Comparison of ENCODE assay signal across 8 mouse cellular contexts in genomic region chr14:31641506-31642155, GRCm38 (mm10). TPM values are rescaled to one million over a fixed set of nuclear protein-coding genes. Genes with fewer than 3 reads are reported as not detected.
DNase-seq lines count a peak whose midpoint lies in the region; ATAC-seq lines count a peak whose summit lies in the region.

No protein-coding gene starts in this region.

- no peaks in the 10 kb centered on the region for H3K9me3 ChIP-seq in megakaryocyte, embryonic 14.5 days
- no peaks in the 10 kb centered on the region for H3K9me3 ChIP-seq in heart, embryonic 16.5 days (replicated peaks; ENCODE audit: control insufficient read depth, low read length)
- no peaks in the 10 kb centered on the region for H3K9me3 ChIP-seq in limb, embryonic 11.5 days (ENCODE audit: control insufficient read depth, low read length)
- H3K9me3 ChIP-seq in stomach, embryonic 16.5 days (replicated peaks; ENCODE audit: control insufficient read depth, low read length) = no peaks in the 10 kb centered on the region

- no peaks in the 10 kb centered on the region for H3K27me3 ChIP-seq in megakaryocyte, embryonic 14.5 days (replicated peaks)
- H3K27me3 ChIP-seq in heart, embryonic 16.5 days (ENCODE audit: control insufficient read depth, insufficient read depth, low read length) = no peaks in the 10 kb centered on the region
- H3K27me3 ChIP-seq in limb, embryonic 11.5 days (ENCODE audit: control insufficient read depth, insufficient read depth, low read length) = no peaks in the 10 kb centered on the region
- no peaks in the 10 kb centered on the region for H3K27me3 ChIP-seq in stomach, embryonic 16.5 days (ENCODE audit: control insufficient read depth, insufficient read depth, low read length)

- peak overlapping the region; percentile 81 for H3K4me2 ChIP-seq in heart, embryonic 16.5 days (ENCODE audit: low read depth, low read length)
- H3K4me2 ChIP-seq in limb, embryonic 11.5 days (ENCODE audit: low read depth, severe bottlenecking) = peak overlapping the region; percentile 60
- H3K4me2 ChIP-seq in stomach, embryonic 16.5 days (ENCODE audit: low read depth, low read length) = peak overlapping the region; percentile 80

- H3K27ac ChIP-seq in heart, embryonic 16.5 days (ENCODE audit: low read length) = peak overlapping the region; percentile 90
- no peak overlapping the region for H3K27ac ChIP-seq in limb, embryonic 11.5 days (replicated peaks; ENCODE audit: low read depth, low read length)
- peak overlapping the region; percentile 95 for H3K27ac ChIP-seq in stomach, embryonic 16.5 days (ENCODE audit: low read length)

- H3K9ac ChIP-seq in heart, embryonic 16.5 days (ENCODE audit: low read length) = peak overlapping the region; percentile 83
- H3K9ac ChIP-seq in limb, embryonic 11.5 days (ENCODE audit: low read length) = peak overlapping the region; percentile 60
- H3K9ac ChIP-seq in stomach, embryonic 16.5 days (ENCODE audit: low read length) = peak overlapping the region; percentile 82

- 54% methylated on average over 9 of the region's 9 CpGs for WGBS in heart, embryonic 16.5 days
- 72% methylated on average over 9 of the region's 9 CpGs for WGBS in limb, embryonic 11.5 days
- 61% methylated on average over 9 of the region's 9 CpGs for WGBS in stomach, embryonic 16.5 days

- peaks cover 33% of the 10 kb centered on the region for H3K36me3 ChIP-seq in megakaryocyte, embryonic 14.5 days (replicated peaks; ENCODE audit: low read length)
- H3K36me3 ChIP-seq in heart, embryonic 16.5 days (ENCODE audit: control insufficient read depth, insufficient read depth) = no peaks in the 10 kb centered on the region
- H3K36me3 ChIP-seq in limb, embryonic 11.5 days (ENCODE audit: control insufficient read depth, insufficient read depth, low read length) = no peaks in the 10 kb centered on the region
- H3K36me3 ChIP-seq in stomach, embryonic 16.5 days (ENCODE audit: control insufficient read depth, insufficient read depth, low read length) = no peaks in the 10 kb centered on the region

- H3K4me3 ChIP-seq in megakaryocyte, embryonic 14.5 days (replicated peaks) = peak overlapping the region; percentile 98
- H3K4me3 ChIP-seq in heart, embryonic 16.5 days (ENCODE audit: low read length) = peak overlapping the region; percentile 90
- H3K4me3 ChIP-seq in limb, embryonic 11.5 days (ENCODE audit: low read depth, low read length) = peak overlapping the region; percentile 45
- H3K4me3 ChIP-seq in stomach, embryonic 16.5 days (replicated peaks; ENCODE audit: low read length) = peak overlapping the region; percentile 80

- H3K4me1 ChIP-seq in megakaryocyte, embryonic 14.5 days = peaks cover 46% of the 10 kb centered on the region
- H3K4me1 ChIP-seq in heart, embryonic 16.5 days (ENCODE audit: control insufficient read depth, insufficient read depth, low read length) = peaks cover 9% of the 10 kb centered on the region
- H3K4me1 ChIP-seq in limb, embryonic 11.5 days (ENCODE audit: control insufficient read depth, insufficient read depth, low read length) = no peaks in the 10 kb centered on the region
- H3K4me1 ChIP-seq in stomach, embryonic 16.5 days (ENCODE audit: control insufficient read depth, insufficient read depth, low read length) = peaks cover 6% of the 10 kb centered on the region

- DNase-seq in limb, embryonic 11.5 days (ENCODE audit: low spot score) = peak; percentile 20
- no peak for DNase-seq in gastrocnemius, postnatal 25 days
- DNase-seq in adrenal gland, postnatal 25 days = no peak
- no peak for DNase-seq in embryo, embryonic 9.5 days (ENCODE audit: extremely low spot score)

- no peak for ATAC-seq in megakaryocyte, adult 5-6 weeks (ENCODE audit: poor library complexity, severe bottlenecking)
- ATAC-seq in heart, embryonic 16.5 days (replicated peaks; ENCODE audit: extremely low read depth, insufficient read depth, low FRiP score) = no peak
- ATAC-seq in limb, embryonic 11.5 days (ENCODE audit: insufficient number of reproducible peaks, low FRiP score, low TSS enrichment, low read depth) = no peak
- no peak for ATAC-seq in stomach, embryonic 16.5 days (ENCODE audit: insufficient read depth, low FRiP score)

RNA-seq across cellular contexts. Expression of gene Hacl1, which starts 0.5 kb away (rescaled TPM):
- 2.9 TPM in 1 of 2 replicates, not detected in the other for polyA plus RNA-seq in megakaryocyte, embryonic 14.5 days (2012; ENCODE audit: insufficient read depth, low replicate concordance)
- 8.0 and 12.2 TPM in 2 replicates for total RNA-seq in megakaryocyte, adult 5-6 weeks (2015)
- 14.6 and 18.1 TPM in 2 replicates for total RNA-seq in megakaryocyte, adult 5-6 weeks (2017)
- polyA plus RNA-seq in heart, embryonic 16.5 days (2015; fragmentation: Nextera tagmentation; extraction: Ambion mirVana) = 9.8 and 14.3 TPM in 2 replicates
- 6.5 and 10.9 TPM in 2 replicates for polyA plus RNA-seq in limb, embryonic 11.5 days (2014; fragmentation: Nextera tagmentation; extraction: Ambion mirVana)
- polyA plus RNA-seq in stomach, embryonic 16.5 days (2015; fragmentation: Nextera tagmentation; extraction: Ambion mirVana) = 12.5 and 13.1 TPM in 2 replicates
- total RNA-seq in gastrocnemius, postnatal 25 days (2021) = 1 to 10 TPM; 3.7 to 7.8 TPM
- total RNA-seq in adrenal gland, postnatal 25 days (2021) = 53.2 and 69.0 TPM in 2 replicates

RNA-seq across cellular contexts. Expression of gene Btd, which starts 0.8 kb away (rescaled TPM):
- polyA plus RNA-seq in megakaryocyte, embryonic 14.5 days (2012; ENCODE audit: insufficient read depth, low replicate concordance) = 2.2 and 10.5 TPM in 2 replicates
- total RNA-seq in megakaryocyte, adult 5-6 weeks (2015) = 14.8 and 17.0 TPM in 2 replicates
- total RNA-seq in megakaryocyte, adult 5-6 weeks (2017) = 11.3 and 18.5 TPM in 2 replicates
- 23.4 and 24.2 TPM in 2 replicates for polyA plus RNA-seq in heart, embryonic 16.5 days (2015; fragmentation: Nextera tagmentation; extraction: Ambion mirVana)
- 18.1 and 18.9 TPM in 2 replicates for polyA plus RNA-seq in limb, embryonic 11.5 days (2014; fragmentation: Nextera tagmentation; extraction: Ambion mirVana)
- polyA plus RNA-seq in stomach, embryonic 16.5 days (2015; fragmentation: Nextera tagmentation; extraction: Ambion mirVana) = 29.0 and 31.8 TPM in 2 replicates
- total RNA-seq in gastrocnemius, postnatal 25 days (2021) = 1 to 10 TPM; 4.1 to 6.2 TPM
- total RNA-seq in adrenal gland, postnatal 25 days (2021) = 65.9 and 70.8 TPM in 2 replicates

RNA-seq across cellular contexts. Expression of gene Gm49387, which starts 1.0 kb away (rescaled TPM):
- not detected in 2 replicates for polyA plus RNA-seq in megakaryocyte, embryonic 14.5 days (2012; ENCODE audit: insufficient read depth, low replicate concordance)
- total RNA-seq in megakaryocyte, adult 5-6 weeks (2015) = not detected in 2 replicates
- total RNA-seq in megakaryocyte, adult 5-6 weeks (2017) = not detected in 2 replicates
- 0.87 and 4.3 TPM in 2 replicates for polyA plus RNA-seq in heart, embryonic 16.5 days (2015; fragmentation: Nextera tagmentation; extraction: Ambion mirVana)
- 1.0 and 1.6 TPM in 2 replicates for polyA plus RNA-seq in limb, embryonic 11.5 days (2014; fragmentation: Nextera tagmentation; extraction: Ambion mirVana)
- polyA plus RNA-seq in stomach, embryonic 16.5 days (2015; fragmentation: Nextera tagmentation; extraction: Ambion mirVana) = 0.77 and 1.5 TPM in 2 replicates
- total RNA-seq in gastrocnemius, postnatal 25 days (2021) = 1 to 10 TPM in 1 of 2 experiments, under 1 TPM in 1; 0.79 to 1.3 TPM
- total RNA-seq in adrenal gland, postnatal 25 days (2021) = 0.62 and 1.2 TPM in 2 replicates

RNA-seq across cellular contexts. Expression of gene Colq, which starts 50.5 kb away (rescaled TPM):
- polyA plus RNA-seq in megakaryocyte, embryonic 14.5 days (2012; ENCODE audit: insufficient read depth, low replicate concordance) = not detected in 2 replicates
- total RNA-seq in megakaryocyte, adult 5-6 weeks (2015) = 0.07 TPM in 1 of 2 replicates, not detected in the other
- total RNA-seq in megakaryocyte, adult 5-6 weeks (2017) = not detected in 2 replicates
- polyA plus RNA-seq in heart, embryonic 16.5 days (2015; fragmentation: Nextera tagmentation; extraction: Ambion mirVana) = 16.3 and 18.8 TPM in 2 replicates
- polyA plus RNA-seq in limb, embryonic 11.5 days (2014; fragmentation: Nextera tagmentation; extraction: Ambion mirVana) = 0.24 and 0.51 TPM in 2 replicates
- polyA plus RNA-seq in stomach, embryonic 16.5 days (2015; fragmentation: Nextera tagmentation; extraction: Ambion mirVana) = 0.81 and 2.1 TPM in 2 replicates
- 1 to 10 TPM; 6.4 to 9.6 TPM for total RNA-seq in gastrocnemius, postnatal 25 days (2021)
- total RNA-seq in adrenal gland, postnatal 25 days (2021) = not detected in 2 replicates

Comparison
In these comparisons a context has a peak if more than half of its experiments do, and no peak if none do; other contexts are left out.
1. H3K4me3 ChIP-seq: peak in every context shown above with its lines; median percentile 98 in megakaryocyte, embryonic 14.5 days; 90 in heart, embryonic 16.5 days; 80 in stomach, embryonic 16.5 days; 45 in limb, embryonic 11.5 days.